Mouse (Mus musculus) cerebellum, adult 9-11 months (tissue): ENCODE results near the gene Dennd5b.
A peak's percentile ranks its signal among the peaks of the same experiment; 100 is the strongest.
"Not testable (repeated sequence)": the region's sequence is repeated elsewhere in the genome, so short reads cannot be mapped to it uniquely, and the experiment has no call there.

ENCODE experiments used
- DNase-seq: peaks from one replicate; pipeline ENCODE4 v3.0.0; 2022

Dennd5b gene

GRCm38 (mm10) chr6:148945509-148946408, 155.7 kb downstream of the Dennd5b start:
- peak; percentile 42 for DNase-seq

- DNase-seq = peak; percentile 33
These were observed 156.5 kb downstream of the Dennd5b start for GRCm38 (mm10) chr6:148944767-148945508.

- DNase-seq = no peak
These were observed 157.1 kb downstream of the Dennd5b start for GRCm38 (mm10) chr6:148944344-148944766.

GRCm38 (mm10) chr6:148943695-148944094, 157.8 kb downstream of the Dennd5b start:
- no peak for DNase-seq

- no peak for DNase-seq
These were observed 159.1 kb downstream of the Dennd5b start for GRCm38 (mm10) chr6:148942406-148942805.

- DNase-seq = no peak
These were observed 159.6 kb downstream of the Dennd5b start for GRCm38 (mm10) chr6:148941880-148942279.

GRCm38 (mm10) chr6:148940383-148940782, 161.1 kb downstream of the Dennd5b start:
- not testable (repeated sequence) for DNase-seq
